Mouse (Mus musculus) hindbrain, embryonic 11.5 days (tissue): ENCODE data around the gene D17H6S53E. TPM values are rescaled to one million over a fixed set of nuclear protein-coding genes. Genes with fewer than 3 reads are reported as not detected.

Experiments used
- ATAC-seq: fragments of 200-750 bp; cut with Nextera tagmentation; 2 replicates; pipeline ENCODE4 v1.8.0; 2017; ENCODE audit warnings: mild to moderate bottlenecking, moderate TSS enrichment, moderate library complexity; ENCODE audit not compliant: low FRiP score
- DNase-seq: peaks from one replicate; pipeline ENCODE4 v3.0.0-alpha.2; 2015; ENCODE audit warnings: low spot score
- H3K27ac ChIP-seq: fragments of 300-500 bp; sonication (generic); 2 replicates; pipeline ENCODE4 v1.5.1; 2014; ENCODE audit warnings: mild to moderate bottlenecking, low read depth, low read length
- H3K27me3 ChIP-seq: fragments of 300-500 bp; sonication (generic); 2 replicates; pipeline ENCODE4 v1.6.1; 2014; ENCODE audit warnings: mild to moderate bottlenecking, low read length, moderate library complexity, mixed read lengths; ENCODE audit not compliant: control insufficient read depth, insufficient read depth
- H3K36me3 ChIP-seq: fragments of 300-500 bp; sonication (generic); 2 replicates; pipeline ENCODE4 v1.6.1; 2014; ENCODE audit warnings: mild to moderate bottlenecking, low read length, moderate library complexity, mixed read lengths; ENCODE audit not compliant: control insufficient read depth, insufficient read depth
- H3K4me1 ChIP-seq: fragments of 300-500 bp; sonication (generic); replicated peaks from 2 replicates; pipeline ENCODE4 v1.6.1; 2014; ENCODE audit warnings: low read length, mixed read lengths; ENCODE audit not compliant: control insufficient read depth, insufficient read depth
- H3K4me2 ChIP-seq: fragments of 300-500 bp; sonication (generic); replicated peaks from 2 replicates; pipeline ENCODE4 v1.6.1; 2014; ENCODE audit warnings: mild to moderate bottlenecking, low read depth, low read length
- H3K4me3 ChIP-seq: fragments of 300-500 bp; sonication (generic); 2 replicates; pipeline ENCODE4 v1.5.1; 2014; ENCODE audit warnings: low read depth, low read length
- H3K9ac ChIP-seq: fragments of 300-500 bp; sonication (generic); 2 replicates; pipeline ENCODE4 v1.6.1; 2014; ENCODE audit warnings: low read depth, low read length
- H3K9me3 ChIP-seq: fragments of 300-500 bp; sonication (generic); 2 replicates; pipeline ENCODE4 v1.6.1; 2016; ENCODE audit warnings: low read length; ENCODE audit not compliant: control insufficient read depth
- WGBS: fragments of 180-500 bp; shearing (Covaris S2); extraction: QIAGEN DNeasy Blood & Tissue Kit; methylation state at CpG from one replicate; pipeline ENCODE4 v1.1.7; 2014; 5-methylcytosine and 5-hydroxymethylcytosine counted together
- polyA plus RNA-seq: library from polyadenylated mRNA; unstranded; fragments of >200 nt; fragmentation: Nextera tagmentation; extraction: Ambion mirVana; gene quantifications from 2 replicates; pipeline ENCODE4 v1.2.1, GENCODE M21; 2014

D17H6S53E gene
- polyA plus RNA-seq, 1 experiment from 2014 or later: 9.2 TPM

- no peaks in the 10 kb centered on the region for H3K9me3 ChIP-seq
- DNase-seq (no peak), ATAC-seq (no peak)
- H3K4me3 ChIP-seq: no peak overlapping the region
- no peak overlapping the region for H3K27ac ChIP-seq
- H3K4me2 ChIP-seq: no peak overlapping the region
- WGBS: 76% methylated on average over 3 of the region's 3 CpGs
- H3K27me3 ChIP-seq: no peaks in the 10 kb centered on the region
- H3K4me1 ChIP-seq: peaks cover 4% of the 10 kb centered on the region; the same call in 1 of the 2 replicates
- no peak overlapping the region for H3K9ac ChIP-seq
- H3K36me3 ChIP-seq: no peaks in the 10 kb centered on the region
Measured at GRCm38 (mm10) chr17:35132174-35132560, 6.0 kb downstream of the D17H6S53E start.

- Histone ChIP-seq H3K9ac (no peak overlapping the region), H3K27me3 (no peaks in the 10 kb centered on the region), H3K4me2 (no peak overlapping the region), H3K9me3 (no peaks in the 10 kb centered on the region), H3K27ac (no peak overlapping the region), H3K4me1 (peaks cover 4% of the 10 kb centered on the region; the same call in 1 of the 2 replicates), H3K36me3 (peaks cover 1% of the 10 kb centered on the region; the same call in 1 of the 2 replicates), H3K4me3 (no peak overlapping the region)
- 94% methylated on average over 7 of the region's 7 CpGs for WGBS
- ATAC-seq: no peak
- no peak for DNase-seq
Measured at GRCm38 (mm10) chr17:35133517-35133916, 7.3 kb downstream of the D17H6S53E start.

GRCm38 (mm10) chr17:35134801-35135590 lies 8.8 kb downstream of the D17H6S53E start, which contains the start of gene Bag6:
TSS of gene Bag6 (plus strand) at chr17:35135178.
- peak within 1 kb of the TSS; percentile 84 for H3K9ac ChIP-seq
- H3K4me1 ChIP-seq: peaks cover 4% of the 10 kb centered on the region; the same call in 1 of the 2 replicates
- DNase-seq (peak; percentile 97), ATAC-seq (peak; percentile 96)
- peak within 1 kb of the TSS; percentile 78 for H3K4me2 ChIP-seq
- no peaks in the 10 kb centered on the region for H3K27me3 ChIP-seq
- peaks cover 8% of the 10 kb centered on the region; the same call in 1 of the 2 replicates for H3K36me3 ChIP-seq
- peak within 1 kb of the TSS; percentile 69 for H3K4me3 ChIP-seq
- peak within 1 kb of the TSS; percentile 90 for H3K27ac ChIP-seq
- WGBS: under 1% methylated on average over 66 of the region's 66 CpGs
- H3K9me3 ChIP-seq: no peaks in the 10 kb centered on the region

- under 1% methylated on average over 43 of the region's 43 CpGs for WGBS
- H3K9ac ChIP-seq: peak overlapping the region; percentile 84
Measured at GRCm38 (mm10) chr17:35135591-35136320, 9.6 kb downstream of the D17H6S53E start.

GRCm38 (mm10) chr17:35139269-35139668 lies 13.1 kb downstream of the D17H6S53E start:
- Histone ChIP-seq H3K4me1 (peaks cover 4% of the 10 kb centered on the region; the same call in 1 of the 2 replicates), H3K9me3 (no peaks in the 10 kb centered on the region), H3K4me2 (no peak overlapping the region), H3K9ac (no peak overlapping the region), H3K4me3 (no peak overlapping the region), H3K27me3 (no peaks in the 10 kb centered on the region), H3K27ac (no peak overlapping the region), H3K36me3 (peaks cover 36% of the 10 kb centered on the region)
- DNase-seq (no peak), ATAC-seq (no peak)
- 93% methylated on average over 3 of the region's 3 CpGs for WGBS

More at GRCm38 (mm10) chr17:35135591-35136320, 9.6 kb downstream of the D17H6S53E start:
- Histone ChIP-seq H3K4me1 (peaks cover 4% of the 10 kb centered on the region; the same call in 1 of the 2 replicates), H3K27me3 (no peaks in the 10 kb centered on the region), H3K36me3 (peaks cover 11% of the 10 kb centered on the region), H3K4me3 (peak overlapping the region; percentile 69), H3K9me3 (no peaks in the 10 kb centered on the region), H3K4me2 (peak overlapping the region; percentile 78), H3K27ac (peak overlapping the region; percentile 90)
- DNase-seq (no peak), ATAC-seq (peak; percentile 81)

GRCm38 (mm10) chr17:35140490-35140996 lies 14.4 kb downstream of the D17H6S53E start:
- no peak overlapping the region for H3K4me2 ChIP-seq
- H3K36me3 ChIP-seq: peaks cover 39% of the 10 kb centered on the region
- H3K27me3 ChIP-seq: no peaks in the 10 kb centered on the region
- no peaks in the 10 kb centered on the region for H3K9me3 ChIP-seq
- peaks cover 4% of the 10 kb centered on the region; the same call in 1 of the 2 replicates for H3K4me1 ChIP-seq
- DNase-seq: no peak
- no peak for ATAC-seq
- no peak overlapping the region for H3K27ac ChIP-seq
- no peak overlapping the region for H3K9ac ChIP-seq
- WGBS: 77% methylated on average over 16 of the region's 16 CpGs
- no peak overlapping the region for H3K4me3 ChIP-seq

- Histone ChIP-seq H3K27ac (no peak overlapping the region), H3K36me3 (peaks cover 41% of the 10 kb centered on the region), H3K4me2 (no peak overlapping the region), H3K9ac (no peak overlapping the region), H3K4me3 (peak overlapping the region; percentile 4; the same call in 1 of the 2 replicates), H3K9me3 (no peaks in the 10 kb centered on the region), H3K27me3 (no peaks in the 10 kb centered on the region), H3K4me1 (no peaks in the 10 kb centered on the region)
- WGBS: 92% methylated on average over 6 of the region's 6 CpGs
- ATAC-seq (no peak), DNase-seq (no peak)
Measured at GRCm38 (mm10) chr17:35141971-35142370, 15.8 kb downstream of the D17H6S53E start.

- no peak for DNase-seq
- ATAC-seq: no peak
- 96% methylated on average over 5 of the region's 5 CpGs for WGBS
- H3K9me3 ChIP-seq: no peaks in the 10 kb centered on the region
- no peaks in the 10 kb centered on the region for H3K4me1 ChIP-seq
- H3K9ac ChIP-seq: no peak overlapping the region
- no peak overlapping the region for H3K4me2 ChIP-seq
- no peak overlapping the region for H3K27ac ChIP-seq
- peaks cover 48% of the 10 kb centered on the region for H3K36me3 ChIP-seq
- no peaks in the 10 kb centered on the region for H3K27me3 ChIP-seq
- no peak overlapping the region for H3K4me3 ChIP-seq
Measured at GRCm38 (mm10) chr17:35146139-35146538, 20.0 kb downstream of the D17H6S53E start.
